Mouse (Mus musculus) lung, adult 2 months (tissue): Measurements from ENCODE around the gene Pds5b. TPM values are rescaled to one million over a fixed set of nuclear protein-coding genes. Genes with fewer than 3 reads are reported as not detected.
"Not testable (repeated sequence)": the region's sequence is repeated elsewhere in the genome, so short reads cannot be mapped to it uniquely, and the experiment has no call there.

Experiments
- DNase-seq: peaks from one replicate; pipeline ENCODE4 v3.0.0; 2022
- H3K4me1 ChIP-seq: fragments of 200-500 bp; 2 replicates; pipeline ENCODE4 v1.6.1; 2011; ENCODE audit warnings: low read length; ENCODE audit not compliant: control insufficient read depth, insufficient read depth
- H3K4me3 ChIP-seq: fragments of 200-500 bp; replicated peaks from 2 replicates; pipeline ENCODE3; 2011; ENCODE audit warnings: low read depth, mild to moderate bottlenecking, control low read depth, low read length; ENCODE audit errors: extremely low read depth
- CTCF ChIP-seq: fragments of 200-500 bp; IDR thresholded peaks from 2 replicates; pipeline ENCODE4 v1.5.1; 2011; ENCODE audit warnings: mild to moderate bottlenecking, low read length, control low read depth; ENCODE audit not compliant: insufficient read depth
- POLR2A ChIP-seq: fragments of 200-500 bp; IDR thresholded peaks from 2 replicates; pipeline ENCODE4 v1.6.1; 2011; ENCODE audit warnings: low read depth, mild to moderate bottlenecking, control low read depth, low read length, borderline replicate concordance; ENCODE audit errors: extremely low read depth
- WGBS: fragments of 180-500 bp; shearing (Covaris S2); methylation state at CpG from one replicate; pipeline ENCODE4 v1.1.7; 2018; 5-methylcytosine and 5-hydroxymethylcytosine counted together
- polyA plus RNA-seq: library from polyadenylated mRNA; depleted of rRNA; stranded (reverse); fragments of >200 nt; gene quantifications from 2 replicates; pipeline ENCODE4 v1.2.3, GENCODE M21; 2012; rRNA removed

The Pds5b gene
- polyA plus RNA-seq, 1 experiment = 8.0 TPM

- Histone ChIP-seq H3K4me3 (no peak overlapping the region), H3K4me1 (no peaks in the 10 kb centered on the region)
- no peak for TF ChIP-seq POLR2A
- no peak for TF ChIP-seq CTCF
- 95% methylated on average over 6 of the region's 6 CpGs for WGBS
- no peak for DNase-seq
Measured at GRCm38 (mm10) chr5:150845961-150846360, 172.4 kb downstream of the Pds5b start.

GRCm38 (mm10) chr5:150850821-150851220, 177.3 kb downstream of the Pds5b start:
- WGBS = 55% methylated on average over 2 of the region's 2 CpGs
- TF ChIP-seq POLR2A (no peak), CTCF (no peak)
- no peaks in the 10 kb centered on the region for H3K4me1 ChIP-seq
- H3K4me3 ChIP-seq = no peak overlapping the region
- no peak for DNase-seq

GRCm38 (mm10) chr5:150852097-150852496, 178.6 kb downstream of the Pds5b start:
- H3K4me1 ChIP-seq, DNase-seq, H3K4me3 ChIP-seq: not testable (repeated sequence)
- 59% methylated on average over 2 of the region's 2 CpGs for WGBS

GRCm38 (mm10) chr5:150854506-150854905, 181.0 kb downstream of the Pds5b start:
- Histone ChIP-seq H3K4me3 (no peak overlapping the region), H3K4me1 (no peaks in the 10 kb centered on the region)
- TF ChIP-seq POLR2A = no peak
- TF ChIP-seq CTCF = no peak
- WGBS = 62% methylated on average over 1 of the region's 1 CpGs
- no peak for DNase-seq

- TF ChIP-seq POLR2A (no peak), CTCF (no peak)
- DNase-seq = no peak
- H3K4me1 ChIP-seq = no peaks in the 10 kb centered on the region
- 48% methylated on average over 5 of the region's 5 CpGs for WGBS
- no peak overlapping the region for H3K4me3 ChIP-seq
Measured at GRCm38 (mm10) chr5:150859642-150860194, 186.2 kb downstream of the Pds5b start.

Other genes starting within 250 kb of the Pds5b start
- not detected in 2 replicates for gene Zar1l, start 155.6 kb upstream of the Pds5b start, polyA plus RNA-seq
- gene Brca2, start 151.1 kb upstream of the Pds5b start, polyA plus RNA-seq = 0.94 and 1.8 TPM in 2 replicates
- 11.6 and 14.9 TPM in 2 replicates for gene N4bp2l1, start 76.6 kb upstream of the Pds5b start, polyA plus RNA-seq
- 4.6 and 6.3 TPM in 2 replicates for gene N4bp2l2, start 7.6 kb upstream of the Pds5b start, polyA plus RNA-seq